Mouse (Mus musculus) left cerebral cortex, adult 2 months (tissue): ENCODE data around the gene Upk2. TPM values are rescaled to one million over a fixed set of nuclear protein-coding genes. Genes with fewer than 3 reads are reported as not detected.
A peak's percentile ranks its signal among the peaks of the same experiment; 100 is the strongest.

Source experiments
- DNase-seq, 2 experiments: peaks; one replicate each; pipeline ENCODE4 v3.0.0; 2021 to 2022; ENCODE audit warnings: low spot score in 2 of 2, mixed read lengths in 1 of 2; ENCODE audit errors: extremely low spot score in 1 of 2
- H3K27ac ChIP-seq: fragments of 200-600 bp; 2 replicates; pipeline ENCODE4 v1.8.1; 2022
- H3K4me3 ChIP-seq: fragments of 200-600 bp; 2 replicates; pipeline ENCODE4 v1.8.1; 2022
- CTCF ChIP-seq: fragments of 200-600 bp; IDR thresholded peaks from 2 replicates; pipeline ENCODE4 v1.8.1; 2022; ENCODE audit warnings: antibody characterized with exemption, mild to moderate bottlenecking, moderate library complexity
- intact Hi-C: fragments of 180-260 bp; cut with DNase I; formaldehyde crosslinking; loops from one replicate; pipeline ENCODE4 v1.15.1; 2025
- long read RNA-seq, 2 experiments: library from polyadenylated mRNA; stranded (forward); transcript quantifications; one replicate each; pipeline ENCODE4 v2.0.0; 2021; ENCODE audit warnings: borderline mapping rate in 2 of 2
- total RNA-seq, 2 experiments: library from RNA; stranded (reverse); gene quantifications; 2 replicates each; pipeline ENCODE4 v1.2.3; 2021

Upk2 gene
- total RNA-seq = not detected
- long read RNA-seq, experiment 1 = 0 reads
- long read RNA-seq, experiment 2 = 0 reads

GRCm38 (mm10) chr9:44454891-44455220 is at the start of gene Upk2:
TSS of gene Upk2 (minus strand) at chr9:44454976.
- H3K27ac ChIP-seq = no peak within 1 kb of the TSS
- no peak within 1 kb of the TSS for H3K4me3 ChIP-seq
- TF ChIP-seq CTCF = peak; percentile 39
- no peak for DNase-seq
- intact Hi-C loops = loop anchor here (1.0 kb wide), 3 partner anchors 43 to 197 kb away; no protein-coding TSS in a partner anchor

GRCm38 (mm10) chr9:44502006-44502405 is 47.2 kb upstream of the Upk2 start:
- intact Hi-C loops = loop anchor here (1.0 to 5.0 kb wide), 2 partner anchors 48 to 150 kb away; partner anchors contain the start of gene Upk2
- TF ChIP-seq CTCF = peak; percentile 96
- peak; percentile 77 to 84 for DNase-seq
- Histone ChIP-seq H3K27ac (no peak overlapping the region), H3K4me3 (no peak overlapping the region)

- DNase-seq = no peak
- Histone ChIP-seq H3K4me3 (no peak overlapping the region), H3K27ac (no peak overlapping the region)
- no peak for TF ChIP-seq CTCF
- intact Hi-C loops = loop anchor here (1.0 to 5.0 kb wide), 2 partner anchors 21 to 151 kb away; no protein-coding TSS in a partner anchor
Observed at GRCm38 (mm10) chr9:44501206-44501879, 46.6 kb upstream of the Upk2 start.

GRCm38 (mm10) chr9:44500638-44501175 is 45.9 kb upstream of the Upk2 start:
- H3K4me3 ChIP-seq = no peak overlapping the region
- intact Hi-C loops = loop anchor here (1.0 to 5.0 kb wide), 2 partner anchors 20 to 152 kb away; no protein-coding TSS in a partner anchor
- DNase-seq = no peak
- no peak overlapping the region for H3K27ac ChIP-seq
- no peak for TF ChIP-seq CTCF

GRCm38 (mm10) chr9:44500163-44500533 is 45.4 kb upstream of the Upk2 start:
- Histone ChIP-seq H3K27ac (peak overlapping the region; percentile 30; the same call in 1 of the 2 replicates), H3K4me3 (no peak overlapping the region)
- intact Hi-C loops = loop anchor here (5.0 kb wide), 1 partner anchor 152 kb away; no protein-coding TSS in a partner anchor
- DNase-seq = no peak
- no peak for TF ChIP-seq CTCF

GRCm38 (mm10) chr9:44499356-44500162 is 44.8 kb upstream of the Upk2 start:
- Histone ChIP-seq H3K4me3 (peak overlapping the region; percentile 32; the same call in 1 of the 2 replicates), H3K27ac (peak overlapping the region; percentile 69)
- TF ChIP-seq CTCF = no peak
- no peak for DNase-seq
- intact Hi-C loops = loop anchor here (5.0 kb wide), 1 partner anchor 153 kb away; no protein-coding TSS in a partner anchor

- peak; percentile 48 for TF ChIP-seq CTCF
- H3K27ac ChIP-seq = peak overlapping the region; percentile 69; the same call in 1 of the 2 replicates
- peak; percentile 47 to 64 for DNase-seq
- intact Hi-C loops = loop anchor here (1.0 kb wide), 1 partner anchor 44 kb away; the partner anchor contains the start of gene Upk2
- H3K4me3 ChIP-seq = peak overlapping the region; percentile 32
Observed at GRCm38 (mm10) chr9:44498421-44499355, 43.9 kb upstream of the Upk2 start.

GRCm38 (mm10) chr9:44497624-44498377 is 43.0 kb upstream of the Upk2 start:
- no peak for TF ChIP-seq CTCF
- Histone ChIP-seq H3K27ac (peak overlapping the region; percentile 47; the same call in 1 of the 2 replicates), H3K4me3 (peak overlapping the region; percentile 32)
- no peak for DNase-seq
- intact Hi-C loops = loop anchor here (1.0 kb wide), 1 partner anchor 44 kb away; the partner anchor contains the start of gene Upk2

GRCm38 (mm10) chr9:44496803-44497461 is 42.2 kb upstream of the Upk2 start:
- no peak for TF ChIP-seq CTCF

More at GRCm38 (mm10) chr9:44496803-44497461, 42.2 kb upstream of the Upk2 start:
- H3K4me3 ChIP-seq = no peak overlapping the region
- intact Hi-C loops = no loop called here
- H3K27ac ChIP-seq = no peak overlapping the region
- no peak for DNase-seq
